Mouse (Mus musculus): ENCODE data around the gene Dusp14. TPM values are rescaled to one million over a fixed set of nuclear protein-coding genes. Genes with fewer than 3 reads are reported as not detected.

Dusp14 gene
- 21.9 and 24.0 TPM in 2 replicates for polyA plus RNA-seq (2014; fragmentation: Nextera tagmentation; extraction: Ambion mirVana)

GRCm38 (mm10) chr11:84069034-84069370 is at the start of gene Dusp14:
Gene Dusp14, minus strand, starts transcription at chr11:84069261.
- Histone ChIP-seq H3K4me3 (ENCODE audit: low read depth, low read length) (peak within 1 kb of the TSS; percentile 56), H3K27ac (ENCODE audit: low read length) (no peak within 1 kb of the TSS), H3K36me3 (ENCODE audit: control insufficient read depth, insufficient read depth, low read length) (no peaks in the 10 kb centered on the region), H3K9ac (replicated peaks; ENCODE audit: low read depth, low read length) (peak within 1 kb of the TSS; percentile 43), H3K4me2 (replicated peaks; ENCODE audit: low read depth, low read length) (peak within 1 kb of the TSS; percentile 69), H3K27me3 (ENCODE audit: control insufficient read depth, insufficient read depth, low read length) (no peaks in the 10 kb centered on the region), H3K4me1 (ENCODE audit: control insufficient read depth, insufficient read depth, low read length) (peaks cover 19% of the 10 kb centered on the region), H3K9me3 (ENCODE audit: control insufficient read depth, low read depth, low read length) (no peaks in the 10 kb centered on the region)
- 16% methylated on average over 11 of the region's 11 CpGs for WGBS
- no peak for ATAC-seq (ENCODE audit: insufficient number of reproducible peaks, insufficient read depth, low FRiP score, low read depth)

GRCm38 (mm10) chr11:84117431-84117830 is 48.4 kb upstream of the Dusp14 start:
- Histone ChIP-seq H3K4me1 (ENCODE audit: control insufficient read depth, insufficient read depth, low read length) (no peaks in the 10 kb centered on the region), H3K9ac (replicated peaks; ENCODE audit: low read depth, low read length) (no peak overlapping the region), H3K4me3 (ENCODE audit: low read depth, low read length) (no peak overlapping the region), H3K36me3 (ENCODE audit: control insufficient read depth, insufficient read depth, low read length) (peaks cover 39% of the 10 kb centered on the region), H3K4me2 (replicated peaks; ENCODE audit: low read depth, low read length) (no peak overlapping the region), H3K27me3 (ENCODE audit: control insufficient read depth, insufficient read depth, low read length) (no peaks in the 10 kb centered on the region), H3K27ac (ENCODE audit: low read length) (no peak overlapping the region), H3K9me3 (ENCODE audit: control insufficient read depth, low read depth, low read length) (no peaks in the 10 kb centered on the region)
- WGBS = 85% methylated on average over 4 of the region's 4 CpGs
- ATAC-seq (ENCODE audit: insufficient number of reproducible peaks, insufficient read depth, low FRiP score, low read depth) = no peak

- Histone ChIP-seq H3K36me3 (ENCODE audit: control insufficient read depth, insufficient read depth, low read length) (peaks cover 39% of the 10 kb centered on the region), H3K27me3 (ENCODE audit: control insufficient read depth, insufficient read depth, low read length) (no peaks in the 10 kb centered on the region), H3K4me2 (replicated peaks; ENCODE audit: low read depth, low read length) (no peak overlapping the region), H3K4me3 (ENCODE audit: low read depth, low read length) (no peak overlapping the region), H3K27ac (ENCODE audit: low read length) (no peak overlapping the region), H3K9ac (replicated peaks; ENCODE audit: low read depth, low read length) (no peak overlapping the region), H3K4me1 (ENCODE audit: control insufficient read depth, insufficient read depth, low read length) (no peaks in the 10 kb centered on the region), H3K9me3 (ENCODE audit: control insufficient read depth, low read depth, low read length) (no peaks in the 10 kb centered on the region)
- 62% methylated on average over 2 of the region's 2 CpGs for WGBS
- ATAC-seq (ENCODE audit: insufficient number of reproducible peaks, insufficient read depth, low FRiP score, low read depth) = no peak
Measured at GRCm38 (mm10) chr11:84116221-84116620, 47.2 kb upstream of the Dusp14 start.

GRCm38 (mm10) chr11:84115646-84116045 is 46.6 kb upstream of the Dusp14 start:
- Histone ChIP-seq H3K27me3 (ENCODE audit: control insufficient read depth, insufficient read depth, low read length) (no peaks in the 10 kb centered on the region), H3K27ac (ENCODE audit: low read length) (no peak overlapping the region), H3K4me1 (ENCODE audit: control insufficient read depth, insufficient read depth, low read length) (no peaks in the 10 kb centered on the region), H3K9me3 (ENCODE audit: control insufficient read depth, low read depth, low read length) (no peaks in the 10 kb centered on the region), H3K36me3 (ENCODE audit: control insufficient read depth, insufficient read depth, low read length) (peaks cover 40% of the 10 kb centered on the region), H3K4me3 (ENCODE audit: low read depth, low read length) (no peak overlapping the region), H3K4me2 (replicated peaks; ENCODE audit: low read depth, low read length) (no peak overlapping the region), H3K9ac (replicated peaks; ENCODE audit: low read depth, low read length) (no peak overlapping the region)
- no peak for ATAC-seq (ENCODE audit: insufficient number of reproducible peaks, insufficient read depth, low FRiP score, low read depth)
- WGBS = 69% methylated on average over 9 of the region's 9 CpGs

GRCm38 (mm10) chr11:84113623-84114022 is 44.6 kb upstream of the Dusp14 start:
- WGBS = 91% methylated on average over 5 of the region's 5 CpGs
- Histone ChIP-seq H3K36me3 (ENCODE audit: control insufficient read depth, insufficient read depth, low read length) (peaks cover 39% of the 10 kb centered on the region), H3K4me1 (ENCODE audit: control insufficient read depth, insufficient read depth, low read length) (no peaks in the 10 kb centered on the region), H3K27me3 (ENCODE audit: control insufficient read depth, insufficient read depth, low read length) (no peaks in the 10 kb centered on the region), H3K4me2 (replicated peaks; ENCODE audit: low read depth, low read length) (no peak overlapping the region), H3K9me3 (ENCODE audit: control insufficient read depth, low read depth, low read length) (no peaks in the 10 kb centered on the region), H3K9ac (replicated peaks; ENCODE audit: low read depth, low read length) (no peak overlapping the region), H3K4me3 (ENCODE audit: low read depth, low read length) (no peak overlapping the region), H3K27ac (ENCODE audit: low read length) (no peak overlapping the region)
- no peak for ATAC-seq (ENCODE audit: insufficient number of reproducible peaks, insufficient read depth, low FRiP score, low read depth)

- no peak overlapping the region for H3K27ac ChIP-seq (ENCODE audit: low read length)
- no peak overlapping the region for H3K4me3 ChIP-seq (ENCODE audit: low read depth, low read length)
- WGBS = 59% methylated on average over 2 of the region's 2 CpGs
- no peaks in the 10 kb centered on the region for H3K9me3 ChIP-seq (ENCODE audit: control insufficient read depth, low read depth, low read length)
- H3K4me1 ChIP-seq (ENCODE audit: control insufficient read depth, insufficient read depth, low read length) = no peaks in the 10 kb centered on the region
- H3K4me2 ChIP-seq (replicated peaks; ENCODE audit: low read depth, low read length) = no peak overlapping the region
- no peaks in the 10 kb centered on the region for H3K27me3 ChIP-seq (ENCODE audit: control insufficient read depth, insufficient read depth, low read length)
- peaks cover 67% of the 10 kb centered on the region for H3K36me3 ChIP-seq (ENCODE audit: control insufficient read depth, insufficient read depth, low read length)
- H3K9ac ChIP-seq (replicated peaks; ENCODE audit: low read depth, low read length) = no peak overlapping the region
- ATAC-seq (ENCODE audit: insufficient number of reproducible peaks, insufficient read depth, low FRiP score, low read depth) = no peak
Measured at GRCm38 (mm10) chr11:84107137-84107536, 38.1 kb upstream of the Dusp14 start.

- WGBS = 93% methylated on average over 6 of the region's 6 CpGs
- ATAC-seq (ENCODE audit: insufficient number of reproducible peaks, insufficient read depth, low FRiP score, low read depth) = no peak
- no peak overlapping the region for H3K9ac ChIP-seq (replicated peaks; ENCODE audit: low read depth, low read length)
- H3K4me1 ChIP-seq (ENCODE audit: control insufficient read depth, insufficient read depth, low read length) = 0 out of 2 replicates have a peak, but pooled peaks cover 2% of the 10 kb centered on the region
- no peak overlapping the region for H3K4me2 ChIP-seq (replicated peaks; ENCODE audit: low read depth, low read length)
- peaks cover 64% of the 10 kb centered on the region for H3K36me3 ChIP-seq (ENCODE audit: control insufficient read depth, insufficient read depth, low read length)
- H3K4me3 ChIP-seq (ENCODE audit: low read depth, low read length) = no peak overlapping the region
- H3K9me3 ChIP-seq (ENCODE audit: control insufficient read depth, low read depth, low read length) = no peaks in the 10 kb centered on the region
- no peaks in the 10 kb centered on the region for H3K27me3 ChIP-seq (ENCODE audit: control insufficient read depth, insufficient read depth, low read length)
- H3K27ac ChIP-seq (ENCODE audit: low read length) = no peak overlapping the region
Measured at GRCm38 (mm10) chr11:84104036-84104435, 35.0 kb upstream of the Dusp14 start.

GRCm38 (mm10) chr11:84101182-84101581 is 32.1 kb upstream of the Dusp14 start:
- H3K9me3 ChIP-seq (ENCODE audit: control insufficient read depth, low read depth, low read length) = no peaks in the 10 kb centered on the region
- no peak overlapping the region for H3K4me2 ChIP-seq (replicated peaks; ENCODE audit: low read depth, low read length)
- no peak overlapping the region for H3K9ac ChIP-seq (replicated peaks; ENCODE audit: low read depth, low read length)
- ATAC-seq (ENCODE audit: insufficient number of reproducible peaks, insufficient read depth, low FRiP score, low read depth) = no peak
- H3K4me1 ChIP-seq (ENCODE audit: control insufficient read depth, insufficient read depth, low read length) = 0 out of 2 replicates have a peak, but pooled peaks cover 2% of the 10 kb centered on the region
- peaks cover 62% of the 10 kb centered on the region for H3K36me3 ChIP-seq (ENCODE audit: control insufficient read depth, insufficient read depth, low read length)
- no peaks in the 10 kb centered on the region for H3K27me3 ChIP-seq (ENCODE audit: control insufficient read depth, insufficient read depth, low read length)
- H3K27ac ChIP-seq (ENCODE audit: low read length) = no peak overlapping the region
- no peak overlapping the region for H3K4me3 ChIP-seq (ENCODE audit: low read depth, low read length)

- Histone ChIP-seq H3K27me3 (ENCODE audit: control insufficient read depth, insufficient read depth, low read length) (no peaks in the 10 kb centered on the region), H3K9me3 (ENCODE audit: control insufficient read depth, low read depth, low read length) (no peaks in the 10 kb centered on the region), H3K4me3 (ENCODE audit: low read depth, low read length) (no peak overlapping the region), H3K9ac (replicated peaks; ENCODE audit: low read depth, low read length) (no peak overlapping the region), H3K4me2 (replicated peaks; ENCODE audit: low read depth, low read length) (no peak overlapping the region), H3K4me1 (ENCODE audit: control insufficient read depth, insufficient read depth, low read length) (0 out of 2 replicates have a peak, but pooled peaks cover 2% of the 10 kb centered on the region), H3K36me3 (ENCODE audit: control insufficient read depth, insufficient read depth, low read length) (peaks cover 44% of the 10 kb centered on the region), H3K27ac (ENCODE audit: low read length) (no peak overlapping the region)
- WGBS = 72% methylated on average over 5 of the region's 5 CpGs
- ATAC-seq (ENCODE audit: insufficient number of reproducible peaks, insufficient read depth, low FRiP score, low read depth) = no peak
Measured at GRCm38 (mm10) chr11:84097251-84097998, 28.4 kb upstream of the Dusp14 start.

Data from stomach, embryonic 14.5 days (tissue).